Mouse (Mus musculus): ENCODE data around the gene Kctd17.

Gene Kctd17

GRCm38 (mm10) chr15:78414157-78414556, 14.2 kb upstream of the Kctd17 start:
- no peak for DNase-seq (ENCODE audit: low spot score)

GRCm38 (mm10) chr15:78416937-78417336, 11.4 kb upstream of the Kctd17 start:
- no peak for DNase-seq (ENCODE audit: low spot score)

- no peak for DNase-seq (ENCODE audit: low spot score)
Observed at GRCm38 (mm10) chr15:78420395-78420794, 8.0 kb upstream of the Kctd17 start.

GRCm38 (mm10) chr15:78422046-78422956, 6.1 kb upstream of the Kctd17 start:
- DNase-seq (ENCODE audit: low spot score): peak; percentile 72

- DNase-seq (ENCODE audit: low spot score): no peak
Observed at GRCm38 (mm10) chr15:78424507-78424906, 3.9 kb upstream of the Kctd17 start.

GRCm38 (mm10) chr15:78425230-78425629, 3.1 kb upstream of the Kctd17 start:
- DNase-seq (ENCODE audit: low spot score): no peak

GRCm38 (mm10) chr15:78429139-78429459, 735 bp downstream of the Kctd17 start:
- no peak for DNase-seq (ENCODE audit: low spot score)

GRCm38 (mm10) chr15:78429871-78430622, 1.7 kb downstream of the Kctd17 start:
- no peak for DNase-seq (ENCODE audit: low spot score)

GRCm38 (mm10) chr15:78430874-78431273, 2.5 kb downstream of the Kctd17 start:
- no peak for DNase-seq (ENCODE audit: low spot score)

- DNase-seq (ENCODE audit: low spot score): no peak
Observed at GRCm38 (mm10) chr15:78431541-78432121, 3.3 kb downstream of the Kctd17 start.

GRCm38 (mm10) chr15:78434896-78435520, 6.6 kb downstream of the Kctd17 start:
- no peak for DNase-seq (ENCODE audit: low spot score)

- DNase-seq (ENCODE audit: low spot score): no peak
Observed at GRCm38 (mm10) chr15:78435681-78436080, 7.3 kb downstream of the Kctd17 start.

- DNase-seq (ENCODE audit: low spot score): no peak
Observed at GRCm38 (mm10) chr15:78436380-78437192, 8.2 kb downstream of the Kctd17 start.

- no peak for DNase-seq (ENCODE audit: low spot score)
Observed at GRCm38 (mm10) chr15:78437237-78438017, 9.1 kb downstream of the Kctd17 start.

- DNase-seq (ENCODE audit: low spot score): no peak
Observed at GRCm38 (mm10) chr15:78438018-78438394, 9.6 kb downstream of the Kctd17 start.

GRCm38 (mm10) chr15:78438505-78438904, 10.1 kb downstream of the Kctd17 start:
- no peak for DNase-seq (ENCODE audit: low spot score)

- no peak for DNase-seq (ENCODE audit: low spot score)
Observed at GRCm38 (mm10) chr15:78438973-78439372, 10.6 kb downstream of the Kctd17 start.

- DNase-seq (ENCODE audit: low spot score): no peak
Observed at GRCm38 (mm10) chr15:78442231-78442630, 13.9 kb downstream of the Kctd17 start.

- no peak for DNase-seq (ENCODE audit: low spot score)
Observed at GRCm38 (mm10) chr15:78443857-78444256, 15.5 kb downstream of the Kctd17 start.

GRCm38 (mm10) chr15:78447121-78447520, 18.8 kb downstream of the Kctd17 start:
- no peak for DNase-seq (ENCODE audit: low spot score)
